Comparison of ENCODE assay signal across 15 mouse cellular contexts in genomic region chr12:117727481-117728177, GRCm38 (mm10).
A peak's percentile ranks its signal among the peaks of the same experiment; 100 is the strongest.
DNase-seq lines count a peak whose midpoint lies in the region; ATAC-seq and TF ChIP-seq lines count a peak whose summit lies in the region.
"Had no signal": no experiment of that assay in that cellular context is flagged by ENCODE, and none has a peak within 500 bp of the region (broad histone marks: within the 10 kb centered on the region; RNA-seq: fewer than 3 reads in every experiment).

No protein-coding gene starts in this region.

- H3K4me2 ChIP-seq in hindbrain, embryonic 13.5 days = no peak overlapping the region
- H3K4me2 ChIP-seq in forebrain, postnatal 0 days (ENCODE audit: low read depth) = no peak overlapping the region
- H3K4me2 ChIP-seq in neural tube, embryonic 14.5 days (ENCODE audit: low read depth, low read length) = no peak overlapping the region
- H3K4me2 ChIP-seq: embryonic facial prominence, embryonic 15.5 days; limb, embryonic 13.5 days had no signal

- no peak for DNase-seq in hindbrain, embryonic 10.5 days (ENCODE audit: low spot score)
- peak; percentile 4 for DNase-seq in retina, adult 2 months (ENCODE audit: low read depth, low spot score)
- no peak for DNase-seq in retina, postnatal 1 day
- no peak for DNase-seq in forebrain, postnatal 0 days
- DNase-seq in testis, postnatal 10 days (ENCODE audit: low spot score) = no peak
- DNase-seq: cerebellum, adult 18-20 months; gastrocnemius, postnatal 36 days; thymus, postnatal 36 days had no signal

- no peaks in the 10 kb centered on the region for H3K9me3 ChIP-seq in hindbrain, embryonic 13.5 days
- no peaks in the 10 kb centered on the region for H3K9me3 ChIP-seq in hindbrain, embryonic 10.5 days
- no peaks in the 10 kb centered on the region for H3K9me3 ChIP-seq in forebrain, postnatal 0 days (ENCODE audit: low read length)
- no peaks in the 10 kb centered on the region for H3K9me3 ChIP-seq in neural tube, embryonic 14.5 days (ENCODE audit: control insufficient read depth, low read length)
- H3K9me3 ChIP-seq: embryonic facial prominence, embryonic 15.5 days; limb, embryonic 13.5 days had no signal

- H3K9ac ChIP-seq in hindbrain, embryonic 13.5 days = no peak overlapping the region
- no peak overlapping the region for H3K9ac ChIP-seq in forebrain, postnatal 0 days
- no peak overlapping the region for H3K9ac ChIP-seq in neural tube, embryonic 14.5 days (replicated peaks; ENCODE audit: low read depth, low read length)
- H3K9ac ChIP-seq: embryonic facial prominence, embryonic 15.5 days; limb, embryonic 13.5 days; liver, postnatal 0 days had no signal

- WGBS in hindbrain, embryonic 13.5 days = 80% methylated on average over 8 of the region's 8 CpGs
- 84% methylated on average over 8 of the region's 8 CpGs for WGBS in hindbrain, embryonic 10.5 days
- 82% methylated on average over 8 of the region's 8 CpGs for WGBS in forebrain, postnatal 0 days
- WGBS in neural tube, embryonic 14.5 days = 81% methylated on average over 8 of the region's 8 CpGs

- H3K4me3 ChIP-seq in hindbrain, embryonic 13.5 days = no peak overlapping the region
- no peak overlapping the region for H3K4me3 ChIP-seq in hindbrain, embryonic 10.5 days
- no peak overlapping the region for H3K4me3 ChIP-seq in forebrain, postnatal 0 days (ENCODE audit: low read depth, low read length)
- no peak overlapping the region for H3K4me3 ChIP-seq in neural tube, embryonic 14.5 days (ENCODE audit: low read depth, low read length)
- H3K4me3 ChIP-seq: embryonic facial prominence, embryonic 15.5 days; limb, embryonic 13.5 days had no signal

- peaks cover 20% of the 10 kb centered on the region for H3K4me1 ChIP-seq in hindbrain, embryonic 13.5 days (replicated peaks)
- H3K4me1 ChIP-seq in hindbrain, embryonic 10.5 days (replicated peaks) = peaks cover 7% of the 10 kb centered on the region
- H3K4me1 ChIP-seq in forebrain, postnatal 0 days (ENCODE audit: insufficient read depth) = no peaks in the 10 kb centered on the region
- peaks cover 7% of the 10 kb centered on the region; the same call in 1 of the 2 replicates for H3K4me1 ChIP-seq in neural tube, embryonic 14.5 days (ENCODE audit: control insufficient read depth, insufficient read depth, low read length)
- H3K4me1 ChIP-seq: embryonic facial prominence, embryonic 15.5 days had no signal

- peaks cover 49% of the 10 kb centered on the region for H3K36me3 ChIP-seq in hindbrain, embryonic 13.5 days
- H3K36me3 ChIP-seq in hindbrain, embryonic 10.5 days = 0 out of 2 replicates have a peak, but pooled peaks cover 8% of the 10 kb centered on the region
- peaks cover 19% of the 10 kb centered on the region for H3K36me3 ChIP-seq in forebrain, postnatal 0 days (ENCODE audit: insufficient read depth)
- H3K36me3 ChIP-seq in neural tube, embryonic 14.5 days (ENCODE audit: control insufficient read depth, insufficient read depth, low read length) = peaks cover 8% of the 10 kb centered on the region; the same call in 1 of the 2 replicates
- H3K36me3 ChIP-seq: embryonic facial prominence, embryonic 15.5 days; limb, embryonic 13.5 days had no signal

- H3K27me3 ChIP-seq in hindbrain, embryonic 13.5 days = no peaks in the 10 kb centered on the region
- H3K27me3 ChIP-seq in hindbrain, embryonic 10.5 days (ENCODE audit: insufficient read depth, poor library complexity, severe bottlenecking) = no peaks in the 10 kb centered on the region
- no peaks in the 10 kb centered on the region for H3K27me3 ChIP-seq in forebrain, postnatal 0 days (ENCODE audit: insufficient read depth, low read length)
- no peaks in the 10 kb centered on the region for H3K27me3 ChIP-seq in neural tube, embryonic 14.5 days (ENCODE audit: control insufficient read depth, insufficient read depth, low read length)
- H3K27me3 ChIP-seq: CH12.LX; embryonic facial prominence, embryonic 15.5 days; limb, embryonic 13.5 days had no signal

- no peak for TF ChIP-seq CTCF in forebrain, postnatal 0 days (IDR thresholded peaks at IDR 0.05; ENCODE audit: low read depth)

- H3K27ac ChIP-seq in hindbrain, embryonic 13.5 days = peak overlapping the region; percentile 76
- H3K27ac ChIP-seq in hindbrain, embryonic 10.5 days = no peak overlapping the region
- H3K27ac ChIP-seq in forebrain, postnatal 0 days (ENCODE audit: low read depth, low read length) = no peak overlapping the region
- H3K27ac ChIP-seq in neural tube, embryonic 14.5 days (ENCODE audit: low read depth, low read length) = no peak overlapping the region; the same call in 1 of the 2 replicates
- H3K27ac ChIP-seq: embryonic facial prominence, embryonic 15.5 days; limb, embryonic 13.5 days had no signal

- ATAC-seq in hindbrain, embryonic 13.5 days (ENCODE audit: low FRiP score) = 0 out of 2 replicates have a peak, but pooled peaks have one; percentile 25
- peak; percentile 76; the same call in 1 of the 2 replicates for ATAC-seq in forebrain, postnatal 0 days
- peak; percentile 49; the same call in 1 of the 2 replicates for ATAC-seq in neural tube, embryonic 14.5 days (ENCODE audit: low read depth)
- ATAC-seq in megakaryocyte-erythroid progenitor cell, adult 5-6 weeks (replicated peaks; ENCODE audit: low FRiP score, low TSS enrichment, poor library complexity, severe bottlenecking) = no peak
- ATAC-seq: liver, postnatal 0 days had no signal
